Mouse (Mus musculus): ENCODE results near the gene Pabpc4. TPM values are rescaled to one million over a fixed set of nuclear protein-coding genes. Genes with fewer than 3 reads are reported as not detected.
"Not testable (repeated sequence)": the region's sequence is repeated elsewhere in the genome, so short reads cannot be mapped to it uniquely, and the experiment has no call there.

Gene Pabpc4
- polyA plus RNA-seq, 1 experiment from 2014 or later: 51.3 TPM

- peaks cover 40% of the 10 kb centered on the region for H3K4me1 ChIP-seq (replicated peaks)
- no peak overlapping the region for H3K9ac ChIP-seq
- H3K27me3 ChIP-seq: no peaks in the 10 kb centered on the region
- WGBS: 78% methylated on average over 12 of the region's 12 CpGs
- no peak overlapping the region for H3K4me3 ChIP-seq
- no peak overlapping the region for H3K4me2 ChIP-seq
- ATAC-seq (replicated peaks; ENCODE audit: insufficient number of reproducible peaks, insufficient read depth, low FRiP score, low read depth): no peak
- H3K36me3 ChIP-seq: peaks cover 69% of the 10 kb centered on the region
- H3K27ac ChIP-seq: no peak overlapping the region
- no peaks in the 10 kb centered on the region for H3K9me3 ChIP-seq (replicated peaks)
Observed at GRCm38 (mm10) chr4:123289038-123289437, 26.9 kb downstream of the Pabpc4 start.

GRCm38 (mm10) chr4:123292390-123292789, 30.2 kb downstream of the Pabpc4 start:
- Histone ChIP-seq H3K4me2 (no peak overlapping the region), H3K4me3 (no peak overlapping the region), H3K9ac (no peak overlapping the region), H3K27me3 (no peaks in the 10 kb centered on the region), H3K27ac (no peak overlapping the region), H3K4me1 (replicated peaks) (peaks cover 10% of the 10 kb centered on the region), H3K9me3 (replicated peaks) (no peaks in the 10 kb centered on the region), H3K36me3 (peaks cover 95% of the 10 kb centered on the region)
- WGBS: 78% methylated on average over 3 of the region's 3 CpGs
- no peak for ATAC-seq (replicated peaks; ENCODE audit: insufficient number of reproducible peaks, insufficient read depth, low FRiP score, low read depth)

- no peak overlapping the region for H3K4me3 ChIP-seq
- ATAC-seq (replicated peaks; ENCODE audit: insufficient number of reproducible peaks, insufficient read depth, low FRiP score, low read depth): no peak
- H3K4me2 ChIP-seq: no peak overlapping the region
- no peak overlapping the region for H3K9ac ChIP-seq
- 83% methylated on average over 7 of the region's 7 CpGs for WGBS
- no peaks in the 10 kb centered on the region for H3K9me3 ChIP-seq (replicated peaks)
- H3K4me1 ChIP-seq (replicated peaks): 0 out of 2 replicates have a peak, but pooled peaks cover 6% of the 10 kb centered on the region
- H3K27me3 ChIP-seq: no peaks in the 10 kb centered on the region
- no peak overlapping the region for H3K27ac ChIP-seq
- peaks cover 96% of the 10 kb centered on the region for H3K36me3 ChIP-seq
Observed at GRCm38 (mm10) chr4:123292989-123293388, 30.8 kb downstream of the Pabpc4 start.

GRCm38 (mm10) chr4:123293661-123294443, 31.7 kb downstream of the Pabpc4 start:
- H3K9ac ChIP-seq: no peak overlapping the region
- H3K9me3 ChIP-seq (replicated peaks): no peaks in the 10 kb centered on the region
- H3K4me2 ChIP-seq: no peak overlapping the region
- no peak for ATAC-seq (replicated peaks; ENCODE audit: insufficient number of reproducible peaks, insufficient read depth, low FRiP score, low read depth)
- no peak overlapping the region for H3K4me3 ChIP-seq
- H3K27me3 ChIP-seq: no peaks in the 10 kb centered on the region
- peaks cover 94% of the 10 kb centered on the region for H3K36me3 ChIP-seq
- peaks cover 6% of the 10 kb centered on the region; the same call in 1 of the 2 replicates for H3K4me1 ChIP-seq (replicated peaks)
- WGBS: 63% methylated on average over 7 of the region's 7 CpGs
- H3K27ac ChIP-seq: no peak overlapping the region

GRCm38 (mm10) chr4:123295026-123295425, 32.9 kb downstream of the Pabpc4 start:
- not testable (repeated sequence) for H3K9me3 ChIP-seq (replicated peaks); H3K27ac ChIP-seq; H3K9ac ChIP-seq; H3K27me3 ChIP-seq; H3K4me2 ChIP-seq; H3K4me3 ChIP-seq
- peak; percentile 40; the same call in 1 of the 2 replicates for ATAC-seq (replicated peaks; ENCODE audit: insufficient number of reproducible peaks, insufficient read depth, low FRiP score, low read depth)
- 71% methylated on average over 15 of the region's 15 CpGs for whole genome bisulfite sequencing
- H3K4me1 ChIP-seq (replicated peaks): peaks cover 10% of the 10 kb centered on the region; the same call in 1 of the 2 replicates
- H3K36me3 ChIP-seq: peaks cover 94% of the 10 kb centered on the region

- H3K4me1 ChIP-seq (replicated peaks): peaks cover 13% of the 10 kb centered on the region
- 89% methylated on average over 21 of the region's 21 CpGs for WGBS
- ATAC-seq (replicated peaks; ENCODE audit: insufficient number of reproducible peaks, insufficient read depth, low FRiP score, low read depth): no peak
Observed at GRCm38 (mm10) chr4:123295516-123296147, 33.5 kb downstream of the Pabpc4 start.

GRCm38 (mm10) chr4:123296148-123296534, 34.0 kb downstream of the Pabpc4 start:
- no peak overlapping the region for H3K4me2 ChIP-seq
- no peaks in the 10 kb centered on the region for H3K27me3 ChIP-seq
- no peak overlapping the region for H3K27ac ChIP-seq
- H3K9ac ChIP-seq: no peak overlapping the region
- WGBS: 80% methylated on average over 5 of the region's 5 CpGs
- H3K36me3 ChIP-seq: peaks cover 94% of the 10 kb centered on the region
- no peaks in the 10 kb centered on the region for H3K9me3 ChIP-seq (replicated peaks)
- no peak for ATAC-seq (replicated peaks; ENCODE audit: insufficient number of reproducible peaks, insufficient read depth, low FRiP score, low read depth)
- H3K4me1 ChIP-seq (replicated peaks): peaks cover 17% of the 10 kb centered on the region
- H3K4me3 ChIP-seq: no peak overlapping the region

More at GRCm38 (mm10) chr4:123295516-123296147, 33.5 kb downstream of the Pabpc4 start:
- Histone ChIP-seq H3K9me3 (replicated peaks) (no peaks in the 10 kb centered on the region), H3K4me3 (no peak overlapping the region), H3K36me3 (peaks cover 95% of the 10 kb centered on the region), H3K9ac (no peak overlapping the region), H3K27me3 (no peaks in the 10 kb centered on the region), H3K27ac (no peak overlapping the region), H3K4me2 (no peak overlapping the region)

GRCm38 (mm10) chr4:123297195-123297960, 35.2 kb downstream of the Pabpc4 start:
- Histone ChIP-seq H3K4me2 (no peak overlapping the region), H3K36me3 (peaks cover 90% of the 10 kb centered on the region), H3K9ac (no peak overlapping the region), H3K27ac (no peak overlapping the region), H3K27me3 (no peaks in the 10 kb centered on the region), H3K9me3 (replicated peaks) (no peaks in the 10 kb centered on the region), H3K4me1 (replicated peaks) (peaks cover 17% of the 10 kb centered on the region), H3K4me3 (no peak overlapping the region)
- WGBS: 92% methylated on average over 22 of the region's 22 CpGs
- ATAC-seq (replicated peaks; ENCODE audit: insufficient number of reproducible peaks, insufficient read depth, low FRiP score, low read depth): no peak

- no peaks in the 10 kb centered on the region for H3K9me3 ChIP-seq (replicated peaks)
- no peaks in the 10 kb centered on the region for H3K27me3 ChIP-seq
- no peak overlapping the region for H3K9ac ChIP-seq
- peaks cover 90% of the 10 kb centered on the region for H3K36me3 ChIP-seq
- H3K4me1 ChIP-seq (replicated peaks): peaks cover 17% of the 10 kb centered on the region
- H3K4me2 ChIP-seq: no peak overlapping the region
- ATAC-seq (replicated peaks; ENCODE audit: insufficient number of reproducible peaks, insufficient read depth, low FRiP score, low read depth): no peak
- WGBS: 54% methylated on average over 4 of the region's 4 CpGs
- H3K27ac ChIP-seq: no peak overlapping the region
- no peak overlapping the region for H3K4me3 ChIP-seq
Observed at GRCm38 (mm10) chr4:123298226-123298625, 36.1 kb downstream of the Pabpc4 start.

GRCm38 (mm10) chr4:123298980-123299670, 37.0 kb downstream of the Pabpc4 start:
- peaks cover 17% of the 10 kb centered on the region for H3K4me1 ChIP-seq (replicated peaks)
- WGBS: 82% methylated on average over 11 of the region's 11 CpGs
- H3K27ac ChIP-seq: no peak overlapping the region
- H3K4me3 ChIP-seq: no peak overlapping the region
- no peaks in the 10 kb centered on the region for H3K27me3 ChIP-seq
- no peak for ATAC-seq (replicated peaks; ENCODE audit: insufficient number of reproducible peaks, insufficient read depth, low FRiP score, low read depth)
- no peak overlapping the region for H3K9ac ChIP-seq
- H3K4me2 ChIP-seq: no peak overlapping the region
- H3K9me3 ChIP-seq (replicated peaks): no peaks in the 10 kb centered on the region
- peaks cover 90% of the 10 kb centered on the region for H3K36me3 ChIP-seq

GRCm38 (mm10) chr4:123305789-123306188, 43.6 kb downstream of the Pabpc4 start:
- 19% methylated on average over 3 of the region's 3 CpGs for WGBS

More at GRCm38 (mm10) chr4:123305789-123306188, 43.6 kb downstream of the Pabpc4 start:
- Histone ChIP-seq H3K4me2 (no peak overlapping the region), H3K9me3 (replicated peaks) (no peaks in the 10 kb centered on the region), H3K4me3 (no peak overlapping the region), H3K27me3 (no peaks in the 10 kb centered on the region), H3K9ac (no peak overlapping the region), H3K27ac (no peak overlapping the region), H3K36me3 (peaks cover 34% of the 10 kb centered on the region), H3K4me1 (replicated peaks) (peaks cover 24% of the 10 kb centered on the region)
- ATAC-seq (replicated peaks; ENCODE audit: insufficient number of reproducible peaks, insufficient read depth, low FRiP score, low read depth): no peak; the same call in 1 of the 2 replicates
